8 mouse cellular contexts compared by ENCODE assay signal in the genomic region with DNA sequence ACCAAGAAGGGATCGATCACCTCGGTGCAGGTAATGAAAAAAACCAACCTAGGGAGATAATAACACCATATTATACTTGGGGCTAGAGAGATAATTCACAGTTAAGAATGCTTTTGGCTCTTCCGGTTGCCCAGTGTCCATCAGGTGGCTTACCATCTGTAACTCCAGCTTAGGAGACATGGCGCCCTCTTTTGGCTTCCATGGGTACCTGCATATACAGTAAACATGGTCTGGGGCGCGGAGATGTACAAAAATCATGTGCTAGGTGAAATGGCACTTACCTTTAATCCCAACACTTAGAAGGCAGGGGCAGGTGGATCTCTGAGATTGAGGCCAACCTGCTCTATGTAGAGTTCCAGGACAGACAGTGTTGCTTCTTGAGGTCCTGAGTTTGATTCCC. TPM values are rescaled to one million over a fixed set of nuclear protein-coding genes. Genes with fewer than 3 reads are reported as not detected.
DNase-seq lines count a peak whose midpoint lies in the region; ATAC-seq lines count a peak whose summit lies in the region.

No protein-coding gene starts in this region.

- peaks cover 59% of the 10 kb centered on the region for H3K36me3 ChIP-seq in heart, embryonic 15.5 days
- H3K36me3 ChIP-seq in intestine, embryonic 15.5 days = peaks cover 41% of the 10 kb centered on the region

- WGBS in heart, embryonic 15.5 days = 75% methylated on average over 6 of the region's 6 CpGs
- 76% methylated on average over 6 of the region's 6 CpGs for WGBS in intestine, embryonic 15.5 days

- no peak for ATAC-seq in heart, embryonic 15.5 days (replicated peaks; ENCODE audit: insufficient number of reproducible peaks, insufficient read depth, low FRiP score, low read depth)
- ATAC-seq in intestine, embryonic 15.5 days = no peak

- no peak for DNase-seq in heart, adult 8-10 months (ENCODE audit: low spot score)
- DNase-seq in 3T3-L1 (ENCODE audit: low read depth, low spot score) (peak; percentile 66), ES-CJ7 (ENCODE audit: low read depth, low spot score) (peak; percentile 78)
- peak; percentile 60 for DNase-seq in embryo, embryonic 11 days
- peak; percentile 70 for DNase-seq in naive thymus-derived CD4-positive, alpha-beta T cell, adult 2 months (ENCODE audit: low read depth)
- DNase-seq in urinary bladder, postnatal 4 days (ENCODE audit: low spot score in 2 of 2) = no peak

- peak overlapping the region; percentile 79; the same call in 1 of the 2 replicates for H3K4me3 ChIP-seq in heart, embryonic 15.5 days
- no peak overlapping the region for H3K4me3 ChIP-seq in intestine, embryonic 15.5 days (replicated peaks)

- H3K4me2 ChIP-seq in heart, embryonic 15.5 days = peak overlapping the region; percentile 67; the same call in 1 of the 2 replicates
- H3K4me2 ChIP-seq in intestine, embryonic 15.5 days (replicated peaks) = no peak overlapping the region

- H3K4me1 ChIP-seq in heart, embryonic 15.5 days (replicated peaks) = peaks cover 49% of the 10 kb centered on the region
- peaks cover 11% of the 10 kb centered on the region for H3K4me1 ChIP-seq in intestine, embryonic 15.5 days (replicated peaks)

- no peak overlapping the region for H3K27ac ChIP-seq in heart, embryonic 15.5 days
- no peak overlapping the region for H3K27ac ChIP-seq in intestine, embryonic 15.5 days

- H3K27me3 ChIP-seq in heart, embryonic 15.5 days = no peaks in the 10 kb centered on the region
- no peaks in the 10 kb centered on the region for H3K27me3 ChIP-seq in intestine, embryonic 15.5 days (replicated peaks)

- no peak overlapping the region for H3K9ac ChIP-seq in heart, embryonic 15.5 days
- no peak overlapping the region for H3K9ac ChIP-seq in intestine, embryonic 15.5 days

- H3K9me3 ChIP-seq in heart, embryonic 15.5 days (replicated peaks) = no peaks in the 10 kb centered on the region
- no peaks in the 10 kb centered on the region for H3K9me3 ChIP-seq in intestine, embryonic 15.5 days

RNA-seq across cellular contexts. Expression of gene Atp5b, which starts 3.3 kb away (rescaled TPM):
- 5,437 and 6,121 TPM in 2 replicates for polyA plus RNA-seq in heart, embryonic 15.5 days (2015; fragmentation: Nextera tagmentation; extraction: Ambion mirVana)
- total RNA-seq in heart, adult 8-10 months (2022) = 1,000 to 10,000 TPM; 7,887 to 9,725 (median 8,934) TPM
- 3,029 and 3,109 TPM in 2 replicates for polyA plus RNA-seq in intestine, embryonic 15.5 days (2015; fragmentation: Nextera tagmentation; extraction: Ambion mirVana)

RNA-seq across cellular contexts. Expression of gene Baz2a, which starts 5.0 kb away (rescaled TPM):
- polyA plus RNA-seq in heart, embryonic 15.5 days (2015; fragmentation: Nextera tagmentation; extraction: Ambion mirVana) = 7.5 and 10.1 TPM in 2 replicates
- total RNA-seq in heart, adult 8-10 months (2022) = 10 to 100 TPM; 21.3 to 22.8 (median 22.1) TPM
- 11.7 and 12.5 TPM in 2 replicates for polyA plus RNA-seq in intestine, embryonic 15.5 days (2015; fragmentation: Nextera tagmentation; extraction: Ambion mirVana)

RNA-seq across cellular contexts. Expression of gene Ptges3, which starts 27.6 kb away (rescaled TPM):
- polyA plus RNA-seq in heart, embryonic 15.5 days (2015; fragmentation: Nextera tagmentation; extraction: Ambion mirVana) = 268 and 292 TPM in 2 replicates
- 100 to 1,000 TPM in 1 of 4 experiments, 10 to 100 TPM in 3; 77.8 to 104 (median 91.6) TPM for total RNA-seq in heart, adult 8-10 months (2022)
- polyA plus RNA-seq in intestine, embryonic 15.5 days (2015; fragmentation: Nextera tagmentation; extraction: Ambion mirVana) = 482 and 586 TPM in 2 replicates

RNA-seq across cellular contexts. Expression of gene Naca, which starts 51.0 kb away (rescaled TPM):
- 429 and 467 TPM in 2 replicates for polyA plus RNA-seq in heart, embryonic 15.5 days (2015; fragmentation: Nextera tagmentation; extraction: Ambion mirVana)
- 100 to 1,000 TPM; 503 to 580 (median 537) TPM for total RNA-seq in heart, adult 8-10 months (2022)
- 779 and 830 TPM in 2 replicates for polyA plus RNA-seq in intestine, embryonic 15.5 days (2015; fragmentation: Nextera tagmentation; extraction: Ambion mirVana)

Comparison
In these comparisons a context has a peak if more than half of its experiments do, and no peak if none do; other contexts are left out.
1. DNase-seq: peak in 3T3-L1 (single experiment), ES-CJ7 (single experiment), embryo, embryonic 11 days (single experiment) and naive thymus-derived CD4-positive, alpha-beta T cell, adult 2 months (single experiment); none in heart, adult 8-10 months (single experiment) and urinary bladder, postnatal 4 days (0 of 2).